Mouse (Mus musculus): Measurements from ENCODE around the gene Bub1.

DNA sequence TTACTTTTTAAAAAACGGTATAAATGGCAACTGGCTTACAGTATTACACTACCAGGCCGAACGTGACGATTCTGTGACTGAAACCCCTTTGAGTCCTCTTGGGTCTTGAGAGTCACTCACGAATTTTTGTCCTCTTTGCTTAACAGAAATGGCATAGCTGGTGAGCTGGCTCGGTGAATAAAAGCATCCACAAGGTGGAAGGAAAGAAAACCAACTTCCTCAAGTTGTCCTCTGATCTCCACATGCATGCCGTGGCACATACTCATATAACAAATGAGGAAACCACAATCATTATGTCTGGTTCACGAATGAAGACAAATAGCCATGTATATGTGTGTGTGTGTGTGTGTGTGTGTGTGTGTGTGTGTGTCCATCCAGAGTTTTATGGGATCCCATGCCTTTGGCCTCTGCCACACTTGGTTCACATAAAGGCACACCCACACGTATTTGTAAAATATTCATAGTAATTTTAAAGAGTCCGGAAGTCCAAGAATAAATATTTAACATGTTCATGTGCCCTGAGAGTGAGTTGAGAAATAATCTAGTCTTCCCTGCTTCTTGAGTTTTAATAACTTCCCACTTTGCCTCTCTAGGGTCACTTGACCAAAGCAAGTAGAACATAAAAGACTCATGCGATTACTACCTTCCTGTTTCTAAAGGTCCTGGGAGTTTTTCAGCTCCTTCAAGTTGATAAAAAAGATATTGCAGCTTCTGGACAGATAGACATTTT lies 603 bp upstream of the Bub1 start:
- TF ChIP-seq CTCF (IDR thresholded peaks at IDR 0.05; ENCODE audit: borderline replicate concordance, insufficient read depth, low read depth, low read length) (no peak), POLR2A (IDR thresholded peaks at IDR 0.05; ENCODE audit: borderline replicate concordance, insufficient read depth, low read length) (no peak)
